Mouse (Mus musculus) embryonic fibroblast, embryonic 13.5 days (primary cell): ENCODE results near the gene Abcc6. TPM values are rescaled to one million over a fixed set of nuclear protein-coding genes. Genes with fewer than 3 reads are reported as not detected.
A peak's percentile ranks its signal among the peaks of the same experiment; 100 is the strongest.

Source experiments
- H3K27ac ChIP-seq: 2 replicates; pipeline ENCODE4 v1.5.1; 2012; ENCODE audit warnings: low read length, control low read depth, inconsistent platforms; ENCODE audit not compliant: insufficient read depth
- H3K4me1 ChIP-seq: 2 replicates; pipeline ENCODE4 v1.6.1; 2011; ENCODE audit warnings: low read length; ENCODE audit not compliant: control insufficient read depth, insufficient read depth
- H3K4me3 ChIP-seq: 2 replicates; pipeline ENCODE4 v1.5.1; 2011; ENCODE audit warnings: mild to moderate bottlenecking, control low read depth, low read length; ENCODE audit not compliant: insufficient read depth
- CTCF ChIP-seq: IDR thresholded peaks from 2 replicates; pipeline ENCODE4 v1.5.1; 2011; ENCODE audit warnings: mild to moderate bottlenecking, control low read depth, low read length, moderate library complexity, borderline replicate concordance; ENCODE audit not compliant: insufficient read depth
- POLR2A ChIP-seq: IDR thresholded peaks from 2 replicates; pipeline ENCODE4 v1.6.1; 2011; ENCODE audit warnings: low read depth, mild to moderate bottlenecking, control low read depth, low read length, moderate library complexity
- polyA plus RNA-seq: library from polyadenylated mRNA; stranded (reverse); fragments of >200 nt; gene quantifications from 2 replicates; pipeline ENCODE4 v1.2.4, GENCODE M21; 2011; ENCODE audit warnings: low read depth; ENCODE audit not compliant: missing spikeins, insufficient read length

Abcc6 gene
- polyA plus RNA-seq, 1 experiment = 0.14 TPM

DNA sequence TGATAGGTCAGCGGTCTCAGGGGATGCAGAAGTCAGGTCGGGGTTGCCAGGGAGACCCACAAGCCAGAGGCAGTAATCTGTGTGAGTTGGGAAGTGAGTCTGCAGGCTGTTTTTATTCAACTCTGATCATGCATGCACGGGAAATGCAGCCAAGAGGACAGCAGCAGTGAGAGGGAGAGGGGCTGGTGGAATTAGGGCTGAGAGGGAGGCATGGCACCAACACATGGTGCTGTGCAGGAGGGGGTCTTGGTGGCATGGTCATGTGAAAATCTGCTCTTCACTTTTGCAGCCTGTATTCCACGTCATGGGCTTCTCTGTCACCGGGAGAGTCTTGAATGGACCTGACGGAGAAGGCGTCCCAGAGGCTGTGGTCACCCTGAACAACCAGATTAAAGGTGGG lies 19.9 kb upstream of the Abcc6 start:
- H3K27ac ChIP-seq = no peak overlapping the region
- no peak overlapping the region for H3K4me3 ChIP-seq
- TF ChIP-seq CTCF (no peak), POLR2A (no peak)
- no peaks in the 10 kb centered on the region for H3K4me1 ChIP-seq

DNA sequence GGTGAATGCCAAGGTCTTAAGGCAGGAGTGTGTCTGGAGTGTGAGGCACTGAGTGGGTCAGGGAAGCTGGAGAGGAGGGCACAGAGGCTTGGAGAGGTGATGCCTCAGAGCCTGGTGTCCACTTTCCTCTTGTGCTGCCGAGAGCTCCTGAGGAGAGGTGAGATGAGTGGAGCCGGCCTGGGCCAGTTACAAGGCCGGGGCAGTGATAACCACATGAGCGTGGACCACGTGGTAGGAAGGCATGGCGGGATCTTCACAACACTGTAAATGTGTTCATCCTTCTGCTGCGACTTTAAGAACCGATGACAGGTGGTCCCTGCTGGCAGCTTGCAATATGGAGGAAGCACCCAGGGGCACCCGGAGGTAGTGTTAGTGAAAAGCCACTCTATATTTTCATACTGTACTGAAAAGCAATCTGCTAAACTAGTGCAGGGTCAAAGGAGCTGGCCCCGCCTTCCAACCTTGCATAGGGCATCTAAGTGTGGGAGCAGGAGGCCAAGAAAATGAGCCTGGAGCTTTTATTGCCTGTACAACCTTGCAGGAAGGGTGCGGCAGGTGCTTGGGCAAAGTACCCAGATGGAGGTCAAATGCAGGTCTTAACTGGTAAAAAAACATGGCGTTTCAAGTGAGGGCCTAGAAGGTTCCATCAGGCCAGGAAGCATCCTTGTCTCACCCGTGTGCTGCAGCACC lies 17.9 kb upstream of the Abcc6 start:
- no peak overlapping the region for H3K27ac ChIP-seq
- TF ChIP-seq CTCF = no peak
- TF ChIP-seq POLR2A = no peak
- H3K4me1 ChIP-seq = no peaks in the 10 kb centered on the region
- no peak overlapping the region for H3K4me3 ChIP-seq

GRCm38 (mm10) chr7:46045882-46046281 lies 15.8 kb upstream of the Abcc6 start:
- H3K27ac ChIP-seq = no peak overlapping the region
- no peak overlapping the region for H3K4me3 ChIP-seq
- H3K4me1 ChIP-seq = no peaks in the 10 kb centered on the region
- TF ChIP-seq POLR2A (no peak), CTCF (no peak)

DNA sequence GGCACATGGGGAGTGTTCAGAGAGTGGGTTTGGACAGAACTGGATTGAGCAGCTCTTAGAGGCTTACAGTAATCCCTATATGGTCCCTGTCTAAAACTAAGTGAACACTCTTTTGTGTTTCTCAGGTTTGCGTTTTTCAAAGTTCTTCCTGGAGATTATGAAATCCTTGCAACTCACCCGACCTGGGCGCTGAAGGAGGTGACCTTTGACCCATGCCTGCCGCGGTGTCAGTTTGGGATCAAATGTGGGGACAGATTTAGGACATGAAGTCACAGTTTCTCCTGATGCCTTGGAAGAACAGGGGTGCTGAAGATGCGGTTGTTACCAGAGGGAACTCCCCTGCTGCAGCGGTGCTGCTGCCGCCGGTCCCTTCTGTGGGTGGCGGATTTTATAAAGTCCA lies 14.0 kb upstream of the Abcc6 start:
- no peak overlapping the region for H3K4me3 ChIP-seq
- no peak overlapping the region for H3K27ac ChIP-seq
- TF ChIP-seq POLR2A (no peak), CTCF (no peak)
- no peaks in the 10 kb centered on the region for H3K4me1 ChIP-seq

DNA sequence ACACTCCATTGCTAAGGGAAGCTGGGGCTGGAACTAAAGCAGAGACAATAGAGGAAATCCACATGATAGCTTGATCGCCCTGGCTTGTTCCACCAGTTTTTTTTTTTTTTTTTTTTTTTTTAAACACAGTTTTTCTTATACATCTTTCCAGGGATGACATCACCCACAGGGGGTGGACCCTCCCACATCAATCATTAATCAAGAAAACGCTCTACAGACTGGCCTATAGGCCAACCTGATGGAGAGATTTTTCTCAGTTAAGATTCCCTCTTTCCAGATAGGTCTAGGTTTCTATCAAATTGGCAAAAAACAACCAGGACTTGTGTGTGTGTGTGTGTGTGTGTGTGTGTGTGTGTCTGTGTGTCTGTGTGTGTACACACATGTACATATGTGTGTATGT lies 9.8 kb upstream of the Abcc6 start:
- Histone ChIP-seq H3K4me1 (no peaks in the 10 kb centered on the region; the same call in 1 of the 2 replicates), H3K27ac (no peak overlapping the region), H3K4me3 (no peak overlapping the region)
- TF ChIP-seq POLR2A (no peak), CTCF (no peak)

GRCm38 (mm10) chr7:46037433-46037832 lies 7.3 kb upstream of the Abcc6 start:
- TF ChIP-seq POLR2A (no peak), CTCF (no peak)
- no peaks in the 10 kb centered on the region; the same call in 1 of the 2 replicates for H3K4me1 ChIP-seq
- H3K27ac ChIP-seq = no peak overlapping the region
- no peak overlapping the region for H3K4me3 ChIP-seq

- TF ChIP-seq POLR2A (no peak), CTCF (no peak)
- Histone ChIP-seq H3K4me1 (no peaks in the 10 kb centered on the region; the same call in 1 of the 2 replicates), H3K4me3 (0 out of 2 replicates have a peak overlapping the region, but pooled peaks have one; percentile 2), H3K27ac (no peak overlapping the region)
Measured at GRCm38 (mm10) chr7:46035468-46035867, 5.4 kb upstream of the Abcc6 start.

- peak overlapping the region; percentile 98 for H3K4me3 ChIP-seq
- TF ChIP-seq CTCF = no peak
- TF ChIP-seq POLR2A = no peak
- H3K4me1 ChIP-seq = no peaks in the 10 kb centered on the region; the same call in 1 of the 2 replicates
- no peak overlapping the region for H3K27ac ChIP-seq
Measured at GRCm38 (mm10) chr7:46034991-46035390, 4.9 kb upstream of the Abcc6 start.

- Histone ChIP-seq H3K27ac (no peak overlapping the region), H3K4me1 (no peaks in the 10 kb centered on the region; the same call in 1 of the 2 replicates), H3K4me3 (peak overlapping the region; percentile 98)
- TF ChIP-seq POLR2A (no peak), CTCF (no peak)
Measured at GRCm38 (mm10) chr7:46033870-46034337, 3.8 kb upstream of the Abcc6 start.

GRCm38 (mm10) chr7:46033109-46033869 lies 3.2 kb upstream of the Abcc6 start, which contains the start of gene Nomo1:
Gene Nomo1 (plus strand): TSS chr7:46033698.
- no peak within 1 kb of the TSS for H3K27ac ChIP-seq
- H3K4me3 ChIP-seq = peak within 1 kb of the TSS; percentile 98
- peak; percentile 76 for TF ChIP-seq CTCF
- peak; percentile 87 for TF ChIP-seq POLR2A
- no peaks in the 10 kb centered on the region; the same call in 1 of the 2 replicates for H3K4me1 ChIP-seq
